Mouse (Mus musculus): ENCODE measurements at regions not wholly inside any gene's neighbourhood (a gene's known extent, or its start where the extent isn't known, plus 50 kb on each side); places are given as distances from the start of the nearest gene placed in this dataset.

- TF ChIP-seq POLR2A (IDR thresholded peaks at IDR 0.05; ENCODE audit: extremely low read depth, insufficient read depth, low read length) (no peak), CTCF (IDR thresholded peaks at IDR 0.05; ENCODE audit: low read depth, low read length) (no peak)
Measured at GRCm38 (mm10) chr17:67520848-67521411, 111.6 kb downstream of the Lrrc30 start.

Data from liver, adult 2 months (tissue).